Mouse (Mus musculus): ENCODE data around the gene Fau. TPM values are rescaled to one million over a fixed set of nuclear protein-coding genes. Genes with fewer than 3 reads are reported as not detected.
A peak's percentile ranks its signal among the peaks of the same experiment; 100 is the strongest.

The Fau gene
- polyA plus RNA-seq, 1 experiment from 2014 or later = 1,050 TPM

- ATAC-seq (replicated peaks; ENCODE audit: low FRiP score, low read depth) = peak; percentile 83
Measured at GRCm38 (mm10) chr19:6076564-6077393, 19.1 kb downstream of the Fau start, which contains the start of gene Vps51. Gene Vps51, minus strand, starts transcription at chr19:6077231.

GRCm38 (mm10) chr19:6079983-6080480 lies 22.4 kb downstream of the Fau start, which contains the start of gene Tmem262:
Gene Tmem262, plus strand, starts transcription at chr19:6080033.
- H3K4me2 ChIP-seq (ENCODE audit: low read length) = no peak within 1 kb of the TSS
- no peak for ATAC-seq (replicated peaks; ENCODE audit: low FRiP score, low read depth)
- H3K36me3 ChIP-seq (ENCODE audit: insufficient read depth, low read length) = peaks cover 28% of the 10 kb centered on the region
- no peak for DNase-seq (ENCODE audit: low spot score)
- H3K9me3 ChIP-seq (replicated peaks; ENCODE audit: low read length) = no peaks in the 10 kb centered on the region
- no peak for TF ChIP-seq CTCF (IDR thresholded peaks at IDR 0.05; ENCODE audit: low read depth)
- H3K4me1 ChIP-seq (replicated peaks; ENCODE audit: insufficient read depth, low read length) = peaks cover 15% of the 10 kb centered on the region
- no peak within 1 kb of the TSS for H3K27ac ChIP-seq
- no peak within 1 kb of the TSS for H3K9ac ChIP-seq (ENCODE audit: low read depth, low read length)
- no peak within 1 kb of the TSS for H3K4me3 ChIP-seq (replicated peaks; ENCODE audit: low read depth, low read length)
- 96% methylated on average over 12 of the region's 12 CpGs for WGBS
- H3K27me3 ChIP-seq (ENCODE audit: insufficient read depth, low read length) = no peaks in the 10 kb centered on the region

More at GRCm38 (mm10) chr19:6076564-6077393, 19.1 kb downstream of the Fau start, which contains the start of gene Vps51:
- H3K4me2 ChIP-seq (ENCODE audit: low read length) = peak within 1 kb of the TSS; percentile 91
- no peaks in the 10 kb centered on the region for H3K9me3 ChIP-seq (replicated peaks; ENCODE audit: low read length)
- peak within 1 kb of the TSS; percentile 85 for H3K27ac ChIP-seq
- H3K27me3 ChIP-seq (ENCODE audit: insufficient read depth, low read length) = no peaks in the 10 kb centered on the region
- no peak for TF ChIP-seq CTCF (IDR thresholded peaks at IDR 0.05; ENCODE audit: low read depth)
- under 1% methylated on average over 33 of the region's 33 CpGs for WGBS
- peak; percentile 97 for DNase-seq (ENCODE audit: low spot score)
- H3K4me1 ChIP-seq (replicated peaks; ENCODE audit: insufficient read depth, low read length) = peaks cover 9% of the 10 kb centered on the region
- H3K36me3 ChIP-seq (ENCODE audit: insufficient read depth, low read length) = peaks cover 28% of the 10 kb centered on the region
- peak within 1 kb of the TSS; percentile 89 for H3K4me3 ChIP-seq (replicated peaks; ENCODE audit: low read depth, low read length)
- H3K9ac ChIP-seq (ENCODE audit: low read depth, low read length) = peak within 1 kb of the TSS; percentile 83

- Histone ChIP-seq H3K27ac (no peak within 1 kb of the TSS), H3K9me3 (replicated peaks; ENCODE audit: low read length) (no peaks in the 10 kb centered on the region), H3K4me3 (replicated peaks; ENCODE audit: low read depth, low read length) (no peak within 1 kb of the TSS), H3K36me3 (ENCODE audit: insufficient read depth, low read length) (peaks cover 28% of the 10 kb centered on the region), H3K4me2 (ENCODE audit: low read length) (no peak within 1 kb of the TSS), H3K9ac (ENCODE audit: low read depth, low read length) (no peak within 1 kb of the TSS), H3K27me3 (ENCODE audit: insufficient read depth, low read length) (no peaks in the 10 kb centered on the region), H3K4me1 (replicated peaks; ENCODE audit: insufficient read depth, low read length) (0 out of 2 replicates have a peak, but pooled peaks cover 8% of the 10 kb centered on the region)
- TF ChIP-seq CTCF (IDR thresholded peaks at IDR 0.05; ENCODE audit: low read depth) = no peak
- ATAC-seq (replicated peaks; ENCODE audit: low FRiP score, low read depth) (no peak), DNase-seq (ENCODE audit: low spot score) (no peak)
- WGBS = 91% methylated on average over 9 of the region's 9 CpGs
Measured at GRCm38 (mm10) chr19:6082156-6082555, 24.5 kb downstream of the Fau start, which contains the start of gene Gm28374. Gene Gm28374, minus strand, starts transcription at chr19:6082256.

- H3K27ac ChIP-seq = peak within 1 kb of the TSS; percentile 70
- DNase-seq (ENCODE audit: low spot score) (peak; percentile 98), ATAC-seq (replicated peaks; ENCODE audit: low FRiP score, low read depth) (peak; percentile 88)
- no peaks in the 10 kb centered on the region for H3K27me3 ChIP-seq (ENCODE audit: insufficient read depth, low read length)
- H3K4me1 ChIP-seq (replicated peaks; ENCODE audit: insufficient read depth, low read length) = 0 out of 2 replicates have a peak, but pooled peaks cover 6% of the 10 kb centered on the region
- TF ChIP-seq CTCF (IDR thresholded peaks at IDR 0.05; ENCODE audit: low read depth) = no peak
- WGBS = under 1% methylated on average over 58 of the region's 58 CpGs
- H3K36me3 ChIP-seq (ENCODE audit: insufficient read depth, low read length) = peaks cover 28% of the 10 kb centered on the region
- peak within 1 kb of the TSS; percentile 70 for H3K4me3 ChIP-seq (replicated peaks; ENCODE audit: low read depth, low read length)
- peak within 1 kb of the TSS; percentile 92 for H3K4me2 ChIP-seq (ENCODE audit: low read length)
- H3K9ac ChIP-seq (ENCODE audit: low read depth, low read length) = peak within 1 kb of the TSS; percentile 75
- no peaks in the 10 kb centered on the region for H3K9me3 ChIP-seq (replicated peaks; ENCODE audit: low read length)
Measured at GRCm38 (mm10) chr19:6084478-6085248, 27.0 kb downstream of the Fau start, which contains the start of the genes Zfpl1 and Cdca5. Gene Zfpl1, minus strand, starts transcription at chr19:6084956. Gene Cdca5, plus strand, starts transcription at chr19:6084983.

GRCm38 (mm10) chr19:6085417-6085879 lies 27.8 kb downstream of the Fau start:
- under 1% methylated on average over 17 of the region's 17 CpGs for WGBS
- peak overlapping the region; percentile 48 for H3K9ac ChIP-seq (ENCODE audit: low read depth, low read length)
- DNase-seq (ENCODE audit: low spot score) = peak; percentile 92
- H3K4me3 ChIP-seq (replicated peaks; ENCODE audit: low read depth, low read length) = peak overlapping the region; percentile 70
- H3K4me1 ChIP-seq (replicated peaks; ENCODE audit: insufficient read depth, low read length) = 0 out of 2 replicates have a peak, but pooled peaks cover 6% of the 10 kb centered on the region
- no peaks in the 10 kb centered on the region for H3K9me3 ChIP-seq (replicated peaks; ENCODE audit: low read length)
- peak; percentile 78 for ATAC-seq (replicated peaks; ENCODE audit: low FRiP score, low read depth)
- no peaks in the 10 kb centered on the region for H3K27me3 ChIP-seq (ENCODE audit: insufficient read depth, low read length)
- H3K36me3 ChIP-seq (ENCODE audit: insufficient read depth, low read length) = peaks cover 26% of the 10 kb centered on the region
- TF ChIP-seq CTCF (IDR thresholded peaks at IDR 0.05; ENCODE audit: low read depth) = no peak
- peak overlapping the region; percentile 85 for H3K4me2 ChIP-seq (ENCODE audit: low read length)
- peak overlapping the region; percentile 70 for H3K27ac ChIP-seq

Data from kidney, postnatal 0 days (tissue).